Mouse (Mus musculus): ENCODE measurements around the gene Nrf1.

DNA sequence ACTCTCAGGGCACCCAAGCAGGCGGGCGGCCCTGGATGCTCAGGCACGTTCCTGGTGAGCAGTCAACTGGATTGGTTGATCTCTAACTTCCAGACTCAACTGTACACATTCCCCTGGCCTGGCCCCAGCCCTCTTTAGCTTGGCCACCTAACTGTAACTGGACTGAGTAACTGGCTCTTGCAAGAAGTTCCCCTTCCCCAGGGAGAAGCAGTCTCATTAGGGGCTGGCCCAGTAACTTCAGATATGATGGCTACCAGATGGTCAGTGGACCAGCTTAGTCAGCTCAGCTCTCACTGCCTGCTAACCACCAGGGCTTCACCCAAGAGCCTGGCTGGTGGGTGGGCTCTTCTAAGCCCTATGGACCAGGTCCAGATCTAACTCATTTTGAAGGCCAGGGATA lies 120.5 kb downstream of the Nrf1 start:
- TF ChIP-seq POLR2A (IDR thresholded peaks at IDR 0.05; ENCODE audit: low read depth, low read length) (no peak), CTCF (IDR thresholded peaks at IDR 0.05; ENCODE audit: borderline replicate concordance, insufficient read depth, low read length) (no peak)

Data from embryonic fibroblast, embryonic 13.5 days (primary cell).